Mouse (Mus musculus): ENCODE results near the gene Zfand6. TPM values are rescaled to one million over a fixed set of nuclear protein-coding genes. Genes with fewer than 3 reads are reported as not detected.
A peak's percentile ranks its signal among the peaks of the same experiment; 100 is the strongest.

Zfand6 gene
- 160 and 163 TPM in 2 replicates for polyA plus RNA-seq (2015; fragmentation: Nextera tagmentation; extraction: Ambion mirVana)

- Histone ChIP-seq H3K9ac (ENCODE audit: low read depth, low read length) (peak within 1 kb of the TSS; percentile 87), H3K27me3 (replicated peaks; ENCODE audit: control insufficient read depth, insufficient read depth, low read length) (no peaks in the 10 kb centered on the region), H3K4me2 (ENCODE audit: low read depth, low read length) (peak within 1 kb of the TSS; percentile 83), H3K4me1 (ENCODE audit: control insufficient read depth, insufficient read depth, low read length) (0 out of 2 replicates have a peak, but pooled peaks cover 4% of the 10 kb centered on the region), H3K4me3 (ENCODE audit: low read length) (peak within 1 kb of the TSS; percentile 90), H3K27ac (ENCODE audit: low read length) (peak within 1 kb of the TSS; percentile 94), H3K36me3 (ENCODE audit: control insufficient read depth, insufficient read depth, low read length) (no peaks in the 10 kb centered on the region), H3K9me3 (ENCODE audit: control insufficient read depth, low read length) (no peaks in the 10 kb centered on the region)
- WGBS = under 1% methylated on average over 66 of the region's 87 CpGs
- peak; percentile 98 for ATAC-seq
These were observed at the start of gene Zfand6 for GRCm38 (mm10) chr7:84689251-84690100. Gene Zfand6, minus strand, starts transcription at chr7:84689959.

GRCm38 (mm10) chr7:84736803-84737202 is 47.0 kb upstream of the Zfand6 start:
- WGBS = 79% methylated on average over 2 of the region's 2 CpGs
- Histone ChIP-seq H3K4me3 (ENCODE audit: low read length) (no peak overlapping the region), H3K4me2 (ENCODE audit: low read depth, low read length) (no peak overlapping the region), H3K36me3 (ENCODE audit: control insufficient read depth, insufficient read depth, low read length) (no peaks in the 10 kb centered on the region), H3K27ac (ENCODE audit: low read length) (no peak overlapping the region), H3K9ac (ENCODE audit: low read depth, low read length) (no peak overlapping the region), H3K9me3 (ENCODE audit: control insufficient read depth, low read length) (no peaks in the 10 kb centered on the region), H3K27me3 (replicated peaks; ENCODE audit: control insufficient read depth, insufficient read depth, low read length) (no peaks in the 10 kb centered on the region), H3K4me1 (ENCODE audit: control insufficient read depth, insufficient read depth, low read length) (no peaks in the 10 kb centered on the region)
- ATAC-seq = no peak

- no peak overlapping the region for H3K4me2 ChIP-seq (ENCODE audit: low read depth, low read length)
- 56% methylated on average over 1 of the region's 1 CpGs for whole genome bisulfite sequencing
- no peaks in the 10 kb centered on the region for H3K4me1 ChIP-seq (ENCODE audit: control insufficient read depth, insufficient read depth, low read length)
- no peaks in the 10 kb centered on the region for H3K27me3 ChIP-seq (replicated peaks; ENCODE audit: control insufficient read depth, insufficient read depth, low read length)
- no peak for ATAC-seq
- no peak overlapping the region for H3K27ac ChIP-seq (ENCODE audit: low read length)
- H3K4me3 ChIP-seq (ENCODE audit: low read length) = no peak overlapping the region
- no peaks in the 10 kb centered on the region for H3K36me3 ChIP-seq (ENCODE audit: control insufficient read depth, insufficient read depth, low read length)
- no peaks in the 10 kb centered on the region for H3K9me3 ChIP-seq (ENCODE audit: control insufficient read depth, low read length)
- no peak overlapping the region for H3K9ac ChIP-seq (ENCODE audit: low read depth, low read length)
These were observed 43.3 kb upstream of the Zfand6 start for GRCm38 (mm10) chr7:84733038-84733437.

GRCm38 (mm10) chr7:84732052-84732451 is 42.3 kb upstream of the Zfand6 start:
- ATAC-seq = no peak
- Histone ChIP-seq H3K4me2 (ENCODE audit: low read depth, low read length) (no peak overlapping the region), H3K27me3 (replicated peaks; ENCODE audit: control insufficient read depth, insufficient read depth, low read length) (no peaks in the 10 kb centered on the region), H3K36me3 (ENCODE audit: control insufficient read depth, insufficient read depth, low read length) (no peaks in the 10 kb centered on the region), H3K9ac (ENCODE audit: low read depth, low read length) (no peak overlapping the region), H3K9me3 (ENCODE audit: control insufficient read depth, low read length) (no peaks in the 10 kb centered on the region), H3K27ac (ENCODE audit: low read length) (no peak overlapping the region), H3K4me3 (ENCODE audit: low read length) (no peak overlapping the region), H3K4me1 (ENCODE audit: control insufficient read depth, insufficient read depth, low read length) (no peaks in the 10 kb centered on the region)
- 90% methylated on average over 1 of the region's 1 CpGs for WGBS

- WGBS = 59% methylated on average over 3 of the region's 3 CpGs
- no peak overlapping the region for H3K4me3 ChIP-seq (ENCODE audit: low read length)
- peak; percentile 64 for ATAC-seq
- no peaks in the 10 kb centered on the region for H3K36me3 ChIP-seq (ENCODE audit: control insufficient read depth, insufficient read depth, low read length)
- no peaks in the 10 kb centered on the region for H3K4me1 ChIP-seq (ENCODE audit: control insufficient read depth, insufficient read depth, low read length)
- H3K27ac ChIP-seq (ENCODE audit: low read length) = no peak overlapping the region
- no peak overlapping the region for H3K9ac ChIP-seq (ENCODE audit: low read depth, low read length)
- H3K4me2 ChIP-seq (ENCODE audit: low read depth, low read length) = no peak overlapping the region
- H3K27me3 ChIP-seq (replicated peaks; ENCODE audit: control insufficient read depth, insufficient read depth, low read length) = no peaks in the 10 kb centered on the region
- H3K9me3 ChIP-seq (ENCODE audit: control insufficient read depth, low read length) = no peaks in the 10 kb centered on the region
These were observed 41.3 kb upstream of the Zfand6 start for GRCm38 (mm10) chr7:84731076-84731475.

- no peaks in the 10 kb centered on the region for H3K36me3 ChIP-seq (ENCODE audit: control insufficient read depth, insufficient read depth, low read length)
- ATAC-seq = peak; percentile 97
- no peaks in the 10 kb centered on the region for H3K9me3 ChIP-seq (ENCODE audit: control insufficient read depth, low read length)
- WGBS = 56% methylated on average over 7 of the region's 7 CpGs
- H3K4me3 ChIP-seq (ENCODE audit: low read length) = no peak overlapping the region
- no peaks in the 10 kb centered on the region for H3K27me3 ChIP-seq (replicated peaks; ENCODE audit: control insufficient read depth, insufficient read depth, low read length)
- H3K4me1 ChIP-seq (ENCODE audit: control insufficient read depth, insufficient read depth, low read length) = no peaks in the 10 kb centered on the region
- H3K9ac ChIP-seq (ENCODE audit: low read depth, low read length) = no peak overlapping the region
- H3K27ac ChIP-seq (ENCODE audit: low read length) = no peak overlapping the region
- H3K4me2 ChIP-seq (ENCODE audit: low read depth, low read length) = no peak overlapping the region
These were observed 33.2 kb upstream of the Zfand6 start for GRCm38 (mm10) chr7:84722804-84723459.

GRCm38 (mm10) chr7:84710287-84710958 is 20.7 kb upstream of the Zfand6 start:
- H3K4me2 ChIP-seq (ENCODE audit: low read depth, low read length) = no peak overlapping the region
- H3K4me1 ChIP-seq (ENCODE audit: control insufficient read depth, insufficient read depth, low read length) = no peaks in the 10 kb centered on the region
- no peak overlapping the region for H3K9ac ChIP-seq (ENCODE audit: low read depth, low read length)
- no peaks in the 10 kb centered on the region for H3K36me3 ChIP-seq (ENCODE audit: control insufficient read depth, insufficient read depth, low read length)
- H3K27me3 ChIP-seq (replicated peaks; ENCODE audit: control insufficient read depth, insufficient read depth, low read length) = no peaks in the 10 kb centered on the region
- no peak overlapping the region for H3K27ac ChIP-seq (ENCODE audit: low read length)
- no peak overlapping the region for H3K4me3 ChIP-seq (ENCODE audit: low read length)
- no peak for ATAC-seq
- no peaks in the 10 kb centered on the region for H3K9me3 ChIP-seq (ENCODE audit: control insufficient read depth, low read length)

GRCm38 (mm10) chr7:84706877-84707276 is 17.1 kb upstream of the Zfand6 start:
- WGBS = 86% methylated on average over 3 of the region's 3 CpGs
- H3K27me3 ChIP-seq (replicated peaks; ENCODE audit: control insufficient read depth, insufficient read depth, low read length) = no peaks in the 10 kb centered on the region
- no peaks in the 10 kb centered on the region for H3K4me1 ChIP-seq (ENCODE audit: control insufficient read depth, insufficient read depth, low read length)
- ATAC-seq = no peak
- no peak overlapping the region for H3K4me3 ChIP-seq (ENCODE audit: low read length)
- H3K9me3 ChIP-seq (ENCODE audit: control insufficient read depth, low read length) = no peaks in the 10 kb centered on the region
- no peak overlapping the region for H3K27ac ChIP-seq (ENCODE audit: low read length)
- no peak overlapping the region for H3K9ac ChIP-seq (ENCODE audit: low read depth, low read length)
- no peak overlapping the region for H3K4me2 ChIP-seq (ENCODE audit: low read depth, low read length)
- no peaks in the 10 kb centered on the region for H3K36me3 ChIP-seq (ENCODE audit: control insufficient read depth, insufficient read depth, low read length)

GRCm38 (mm10) chr7:84690101-84690509 is 346 bp upstream of the Zfand6 start:
- WGBS = 4% methylated on average over 19 of the region's 19 CpGs
- no peaks in the 10 kb centered on the region for H3K36me3 ChIP-seq (ENCODE audit: control insufficient read depth, insufficient read depth, low read length)
- peak overlapping the region; percentile 83 for H3K4me2 ChIP-seq (ENCODE audit: low read depth, low read length)
- H3K27me3 ChIP-seq (replicated peaks; ENCODE audit: control insufficient read depth, insufficient read depth, low read length) = no peaks in the 10 kb centered on the region
- ATAC-seq = no peak
- H3K9me3 ChIP-seq (ENCODE audit: control insufficient read depth, low read length) = no peaks in the 10 kb centered on the region
- peak overlapping the region; percentile 90 for H3K4me3 ChIP-seq (ENCODE audit: low read length)
- H3K27ac ChIP-seq (ENCODE audit: low read length) = no peak overlapping the region
- peak overlapping the region; percentile 63 for H3K9ac ChIP-seq (ENCODE audit: low read depth, low read length)
- H3K4me1 ChIP-seq (ENCODE audit: control insufficient read depth, insufficient read depth, low read length) = 0 out of 2 replicates have a peak, but pooled peaks cover 4% of the 10 kb centered on the region
